Mouse (Mus musculus) megakaryocyte, adult 5-6 weeks (primary cell): Measurements from ENCODE around the gene Gm773. TPM values are rescaled to one million over a fixed set of nuclear protein-coding genes. Genes with fewer than 3 reads are reported as not detected.
"Not testable (repeated sequence)": the region's sequence is repeated elsewhere in the genome, so short reads cannot be mapped to it uniquely, and the experiment has no call there.

Experiments used
- ATAC-seq: 2 replicates; pipeline ENCODE4 v1.8.0; 2016; ENCODE audit warnings: mild to moderate bottlenecking, inconsistent platforms; ENCODE audit not compliant: poor library complexity, severe bottlenecking
- total RNA-seq, 2 experiments: library from RNA; stranded (forward) in 1 of 2; stranded (reverse) in 1 of 2; fragments of 153-499, 151-499 nt in 1 of 2; fragments of 221-1000, 200-1000 nt in 1 of 2; gene quantifications; 2 replicates each; pipeline versions ENCODE4 v1.2.3 to v1.2.4; 2015 to 2017

Gm773 gene
- not detected in 2 replicates for total RNA-seq (2015)
- total RNA-seq (2017) = not detected in 2 replicates

GRCm38 (mm10) chrX:56212771-56213170, at the start of gene Gm773:
Gene Gm773 (minus strand): TSS chrX:56212881.
- ATAC-seq = no peak

- ATAC-seq = not testable (repeated sequence)
These were observed 26.2 kb downstream of the Gm773 start for GRCm38 (mm10) chrX:56186449-56186848.

- no peak for ATAC-seq
These were observed 61.3 kb downstream of the Gm773 start for GRCm38 (mm10) chrX:56151396-56151795.

Other genes with a start within 250 kb of the Gm773 start
- gene 3830403N18Rik, start 76.3 kb downstream of the Gm773 start, total RNA-seq (2015) = 1.8 and 4.1 TPM in 2 replicates
- 1.3 and 5.2 TPM in 2 replicates for gene 3830403N18Rik, start 76.3 kb downstream of the Gm773 start, total RNA-seq (2017)
- gene Zfp449, start 133.5 kb upstream of the Gm773 start, total RNA-seq (2015) = 0.45 and 0.89 TPM in 2 replicates
- gene Zfp449, start 133.5 kb upstream of the Gm773 start, total RNA-seq (2017) = 1.1 and 1.2 TPM in 2 replicates
- not detected in 2 replicates for gene Smim10l2a, start 161.7 kb upstream of the Gm773 start, total RNA-seq (2015)
- gene Smim10l2a, start 161.7 kb upstream of the Gm773 start, total RNA-seq (2017) = 0.29 TPM in 1 of 2 replicates, not detected in the other
- not detected in 2 replicates for gene Gm2174, start 235.1 kb upstream of the Gm773 start, total RNA-seq (2015)
- gene Gm2174, start 235.1 kb upstream of the Gm773 start, total RNA-seq (2017) = 42.8 and 90.9 TPM in 2 replicates
- 155 and 175 TPM in 2 replicates for gene Ints6l, start 242.0 kb upstream of the Gm773 start, total RNA-seq (2015)
- gene Ints6l, start 242.0 kb upstream of the Gm773 start, total RNA-seq (2017) = 106 and 114 TPM in 2 replicates